Mouse (Mus musculus): ENCODE measurements at regions not wholly inside any gene's neighbourhood (a gene's known extent, or its start where the extent isn't known, plus 50 kb on each side); places are given as distances from the start of the nearest gene placed in this dataset.
"Not testable (repeated sequence)": the region's sequence is repeated elsewhere in the genome, so short reads cannot be mapped to it uniquely, and the experiment has no call there.

DNA sequence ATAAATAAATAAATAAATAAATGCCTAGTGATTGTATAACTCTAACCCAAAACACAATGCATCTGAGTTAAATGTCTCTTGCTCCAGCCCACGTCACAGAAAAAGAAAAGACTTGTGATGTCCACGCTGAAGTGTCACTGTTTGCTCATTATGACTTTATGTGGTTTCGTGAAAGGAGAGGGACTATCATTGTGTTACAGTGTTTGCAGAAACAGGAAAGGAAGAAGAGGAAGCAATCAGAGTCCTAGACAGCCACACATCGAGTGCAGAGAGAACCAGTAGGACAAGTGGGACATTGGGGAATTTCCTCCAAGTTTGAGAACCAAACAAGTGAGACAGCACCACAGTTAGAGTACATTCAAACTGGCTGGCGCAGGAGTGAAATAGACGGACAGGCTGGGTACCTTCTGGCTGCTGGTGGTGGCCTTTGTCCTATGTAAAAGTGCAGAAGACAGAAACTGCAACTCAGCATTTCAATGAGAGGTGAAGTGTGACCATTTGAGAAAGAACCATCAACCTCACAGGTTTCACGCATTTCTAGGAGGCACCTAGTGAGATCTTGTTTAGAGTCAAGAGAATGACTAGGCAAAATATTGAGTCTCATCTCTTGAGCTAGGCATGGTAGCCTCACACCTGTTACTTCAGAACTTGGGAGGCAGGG, 59.6 kb downstream of the Fasl start:
- DNase-seq (ENCODE audit: extremely low read depth, low read depth, low spot score): no peak

DNA sequence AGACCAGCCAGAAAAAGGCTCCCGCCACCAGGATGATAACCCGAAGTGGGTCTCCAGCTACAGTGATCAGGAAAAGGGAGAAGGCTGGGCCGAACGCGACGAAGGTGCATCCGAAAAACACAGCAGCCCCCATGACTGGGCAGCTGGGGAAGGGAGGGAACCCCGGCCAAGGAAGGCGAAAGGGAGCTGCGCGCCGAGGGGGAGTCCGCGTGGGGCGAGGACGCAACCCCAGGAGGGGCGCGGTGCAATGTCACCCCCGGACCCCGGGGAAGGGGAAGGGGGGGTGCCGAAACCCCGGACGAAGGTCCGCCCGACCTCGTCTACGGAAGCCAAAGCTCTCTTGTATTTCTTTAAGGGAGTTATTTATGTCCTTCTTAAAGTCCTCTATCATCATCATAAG, 60.9 kb downstream of the Fasl start:
- not testable (repeated sequence) for DNase-seq (ENCODE audit: extremely low read depth, low read depth, low spot score)

DNA sequence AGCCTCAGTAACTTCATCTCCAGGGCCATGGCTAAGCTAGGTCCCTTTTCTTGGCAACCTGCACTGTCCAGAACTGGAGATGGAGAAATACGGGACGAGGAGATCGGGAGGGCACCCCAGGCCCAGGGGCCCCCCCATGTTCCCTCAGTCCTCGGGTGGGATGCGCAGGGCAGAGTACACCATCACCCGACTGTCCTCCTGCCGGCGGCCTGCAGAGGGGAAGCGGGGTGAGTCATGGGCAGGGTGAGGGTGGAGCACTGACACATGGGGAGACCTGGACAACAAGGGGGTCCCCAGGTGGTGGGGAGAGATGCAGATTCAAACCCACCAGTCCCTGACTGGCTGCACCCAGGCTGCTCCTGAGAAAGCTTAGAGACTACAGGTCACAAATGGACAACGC, 62.2 kb downstream of the Fasl start:
- DNase-seq (ENCODE audit: extremely low read depth, low read depth, low spot score): not testable (repeated sequence)

DNA sequence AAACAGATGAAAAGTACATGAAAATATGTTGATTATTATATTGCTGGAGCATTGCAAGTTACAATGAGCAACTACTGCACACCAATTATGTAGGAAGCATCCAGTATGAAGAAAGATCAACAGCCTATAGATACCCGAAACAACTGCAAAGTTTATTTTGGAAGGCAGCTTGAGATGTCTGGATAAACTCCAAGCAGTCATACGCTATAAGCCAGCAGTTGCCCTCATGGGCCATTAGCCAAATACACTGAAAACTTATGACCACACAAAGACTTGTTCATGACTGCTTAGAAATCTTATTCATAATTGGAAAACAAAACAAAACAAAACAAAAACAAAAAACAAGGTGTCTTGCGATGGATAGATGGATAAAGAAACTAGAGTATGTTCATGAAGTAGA, 68.4 kb downstream of the Fasl start:
- no peak for DNase-seq (ENCODE audit: extremely low read depth, low read depth, low spot score)

DNA sequence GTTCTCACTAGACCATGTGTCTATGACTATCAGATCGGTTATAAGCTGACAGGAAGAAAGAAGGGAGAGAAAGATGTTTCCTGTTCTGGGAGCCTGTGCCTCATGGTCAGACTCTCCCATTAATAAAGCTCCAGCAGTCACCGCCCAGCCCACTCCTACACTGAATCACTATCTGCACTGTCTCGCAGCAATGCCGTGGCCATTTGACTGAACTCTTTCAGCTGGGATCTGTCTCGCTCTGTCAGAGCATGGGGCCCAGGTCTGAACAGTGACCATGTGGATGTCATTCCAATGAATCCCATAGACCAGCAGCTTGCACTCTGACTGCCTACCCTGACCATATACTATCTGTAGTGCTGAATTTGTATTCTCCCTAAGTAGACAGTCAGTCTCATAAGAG, 70.0 kb downstream of the Fasl start:
- no peak for DNase-seq (ENCODE audit: extremely low read depth, low read depth, low spot score)

DNA sequence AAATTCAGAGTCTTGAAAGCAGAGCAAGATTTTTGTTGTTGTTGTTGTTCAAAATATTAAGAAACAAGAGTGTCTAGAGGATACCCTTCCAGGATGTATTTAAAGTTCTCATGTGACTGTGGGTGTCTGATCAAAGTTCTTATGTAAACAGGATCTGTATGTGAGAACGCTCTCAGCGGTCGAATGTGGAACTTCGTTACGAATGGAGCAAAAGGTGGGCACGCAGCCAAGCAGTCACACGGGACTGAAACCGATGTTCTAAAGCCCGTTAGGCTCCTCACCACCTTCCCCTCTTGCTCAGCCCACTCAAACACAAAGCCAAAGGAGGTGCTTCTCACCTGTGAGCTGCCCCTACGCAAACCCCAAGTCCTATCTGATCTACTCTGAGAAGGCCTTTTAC, 75.4 kb downstream of the Fasl start:
- DNase-seq (ENCODE audit: extremely low read depth, low read depth, low spot score): no peak

DNA sequence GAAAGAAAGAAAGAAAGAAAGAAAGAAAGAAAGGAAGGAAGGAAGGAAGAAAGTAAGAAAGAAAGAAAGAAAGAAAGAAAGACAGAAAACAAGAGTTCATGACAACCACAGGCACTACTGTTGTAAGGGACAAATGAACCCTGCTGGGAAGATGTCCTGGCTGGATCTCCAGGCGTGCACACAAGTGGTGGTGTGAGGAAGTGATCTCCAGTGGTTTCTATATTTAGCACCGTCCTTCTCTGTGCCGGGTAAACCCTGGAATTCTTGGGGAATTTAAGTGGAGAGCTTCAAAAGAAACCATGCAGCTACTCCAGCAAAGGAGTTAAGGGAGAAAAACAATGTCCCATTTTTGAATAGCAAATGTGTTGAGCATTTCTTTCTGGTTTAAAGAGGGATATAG, 76.0 kb downstream of the Fasl start:
- no peak for DNase-seq (ENCODE audit: extremely low read depth, low read depth, low spot score)

DNA sequence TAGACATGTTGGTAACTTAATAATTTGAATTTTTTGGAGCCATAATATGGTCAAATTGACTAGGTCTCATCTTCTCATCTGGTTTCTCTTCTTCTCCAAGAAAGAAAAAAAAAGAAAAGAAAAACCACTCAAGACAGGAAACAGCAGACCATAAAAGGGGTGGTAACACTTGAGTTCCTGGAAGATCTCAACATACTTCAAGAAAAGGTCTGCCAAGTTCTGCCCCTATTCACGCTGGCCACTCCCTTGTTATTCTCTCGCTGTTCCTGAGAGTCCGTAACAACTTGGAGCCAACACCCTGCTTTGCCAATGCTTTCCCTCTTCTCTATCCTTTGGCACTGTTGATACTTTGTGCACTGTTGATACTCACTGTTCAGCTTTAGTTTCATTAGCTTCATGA, 81.2 kb downstream of the Fasl start:
- no peak for DNase-seq (ENCODE audit: extremely low read depth, low read depth, low spot score)

DNA sequence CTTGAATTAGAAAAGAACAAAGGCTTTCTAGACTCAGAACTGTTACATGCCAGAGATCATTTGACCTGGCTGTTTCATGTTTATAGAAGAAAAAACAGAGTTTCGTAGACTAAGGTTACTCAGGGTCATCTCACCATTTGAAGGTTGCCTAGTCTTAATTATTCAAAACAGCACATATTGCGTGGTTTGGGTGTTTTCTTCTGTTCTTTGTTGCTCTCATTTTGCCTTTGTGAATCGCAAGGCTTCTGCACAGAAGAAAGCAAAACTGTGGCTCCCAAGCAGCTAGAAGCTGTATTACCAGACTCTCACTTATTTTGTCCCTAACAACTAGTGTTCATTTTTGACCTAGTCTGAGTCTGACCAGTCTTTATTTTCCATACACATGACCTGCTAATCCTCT, 83.3 kb downstream of the Fasl start:
- no peak for DNase-seq (ENCODE audit: extremely low read depth, low read depth, low spot score)

DNA sequence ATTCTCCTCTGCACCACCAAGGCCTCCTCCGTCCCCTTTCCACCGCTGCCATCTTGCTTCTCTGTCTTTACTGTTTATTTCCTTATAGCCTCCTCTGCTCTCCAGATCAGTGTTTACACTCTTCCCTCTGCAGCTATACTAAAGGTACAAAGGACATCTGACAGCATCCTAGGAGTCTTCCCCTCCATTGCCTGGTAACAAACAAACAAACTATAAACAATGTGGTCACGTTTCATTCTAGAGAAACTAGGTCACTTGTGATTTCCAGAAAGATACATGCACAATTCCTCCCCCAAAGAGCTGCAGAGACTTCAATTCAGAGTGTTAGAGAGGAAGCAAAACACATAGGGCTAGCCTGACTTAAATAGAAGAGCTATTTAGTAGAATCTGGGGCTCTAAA, 83.8 kb downstream of the Fasl start:
- DNase-seq (ENCODE audit: extremely low read depth, low read depth, low spot score): no peak

DNA sequence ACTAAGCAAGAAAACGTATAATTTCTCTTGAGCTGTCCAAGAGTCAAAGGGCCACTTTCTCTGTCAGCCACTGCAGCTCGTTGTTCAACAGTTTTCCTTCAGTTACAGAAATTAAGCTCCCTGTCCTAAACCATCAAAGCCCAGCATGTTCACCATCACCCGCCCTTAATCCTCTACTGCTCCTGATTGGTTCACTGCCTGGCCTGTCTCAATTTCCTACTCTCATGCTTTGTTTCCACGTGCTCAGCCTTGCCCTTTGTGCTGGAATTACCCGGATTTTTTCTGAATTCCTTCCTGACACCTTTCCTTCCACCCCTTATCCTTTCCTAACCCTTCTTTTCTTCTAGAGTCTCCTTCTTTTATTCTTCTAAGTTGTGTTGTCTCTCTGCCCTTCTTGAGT, 92.4 kb downstream of the Fasl start:
- DNase-seq (ENCODE audit: extremely low read depth, low read depth, low spot score): no peak

DNA sequence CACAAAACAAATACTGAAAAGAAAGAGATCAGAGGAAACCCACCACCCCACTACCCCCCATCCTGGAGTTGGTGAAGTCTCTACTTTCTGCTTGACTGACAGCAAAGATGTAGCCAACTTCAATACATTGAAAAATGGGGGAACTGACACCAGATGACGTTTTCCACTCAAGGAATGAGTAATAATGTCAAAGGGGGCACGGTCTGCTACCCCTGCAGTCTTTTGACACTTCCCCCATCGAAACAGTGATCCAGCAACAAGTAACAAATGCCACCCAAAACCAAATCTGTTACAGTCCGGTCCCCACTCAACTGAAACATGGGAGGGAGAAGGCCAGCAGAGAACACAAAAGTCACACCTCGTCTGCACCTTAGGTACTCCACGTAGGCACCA, 94.5 kb downstream of the Fasl start:
- no peak for DNase-seq (ENCODE audit: extremely low read depth, low read depth, low spot score)

DNA sequence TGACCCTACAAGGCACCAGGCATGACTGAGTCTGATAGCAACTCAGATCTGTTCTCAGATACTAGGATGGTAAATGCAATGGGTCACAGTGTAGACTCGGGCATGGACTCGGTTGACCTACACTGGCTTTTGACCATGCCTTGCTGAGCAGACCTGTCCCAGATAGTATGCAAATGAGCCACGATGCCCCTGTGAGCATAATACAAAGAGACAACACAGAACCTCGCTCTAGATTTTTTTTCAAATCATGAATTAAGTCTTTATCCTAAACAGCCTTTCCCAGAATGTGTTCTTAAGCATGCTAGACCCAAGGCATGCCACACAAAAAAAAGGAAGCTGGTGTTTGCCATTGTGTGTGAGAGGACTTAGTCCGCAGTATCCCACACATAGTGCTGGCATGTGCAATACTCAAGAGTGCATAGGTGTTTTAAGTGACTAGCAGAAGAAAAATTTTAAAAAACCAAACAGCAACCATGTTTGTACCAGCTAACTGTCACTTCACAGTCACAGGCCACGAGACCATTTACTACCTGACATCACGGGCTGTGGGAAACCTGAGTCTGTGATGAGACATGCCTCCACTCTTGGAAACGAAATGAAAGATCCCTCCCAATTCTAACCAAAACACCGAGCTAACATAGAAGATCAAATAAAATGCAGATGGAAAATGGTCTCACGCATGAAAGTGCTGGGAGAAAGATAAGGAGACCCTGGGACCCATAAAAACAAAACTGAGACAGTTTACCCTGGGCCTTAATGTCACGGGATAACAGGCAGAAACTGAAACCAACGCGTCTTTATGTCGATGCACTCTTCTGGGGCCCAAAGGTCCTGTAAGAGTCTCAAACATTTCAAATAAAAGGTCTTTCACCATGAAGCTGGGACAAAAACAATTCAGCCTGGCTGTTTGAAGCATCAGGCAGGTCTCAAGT, 95.2 kb downstream of the Fasl start:
- no peak for DNase-seq (ENCODE audit: extremely low read depth, low read depth, low spot score)

DNA sequence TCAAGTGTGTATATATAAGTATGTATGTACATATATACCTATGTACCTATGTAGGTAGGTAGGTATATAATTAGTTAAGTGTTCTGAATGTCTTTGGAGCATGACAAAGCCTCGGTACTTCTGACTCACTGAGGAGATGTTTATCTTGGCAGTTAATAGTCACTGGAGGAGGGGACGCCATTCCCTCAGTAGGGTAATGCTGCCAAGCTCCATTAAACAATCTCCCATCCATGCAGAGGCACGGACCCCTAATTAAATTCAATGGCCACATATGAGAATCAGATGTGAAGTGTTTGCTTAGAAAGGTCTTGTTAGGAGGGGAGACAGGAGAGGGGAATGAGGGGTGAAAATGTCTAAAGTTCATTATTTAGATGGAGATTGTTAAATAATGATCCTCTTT, 99.3 kb downstream of the Fasl start:
- DNase-seq (ENCODE audit: extremely low read depth, low read depth, low spot score): no peak

DNA sequence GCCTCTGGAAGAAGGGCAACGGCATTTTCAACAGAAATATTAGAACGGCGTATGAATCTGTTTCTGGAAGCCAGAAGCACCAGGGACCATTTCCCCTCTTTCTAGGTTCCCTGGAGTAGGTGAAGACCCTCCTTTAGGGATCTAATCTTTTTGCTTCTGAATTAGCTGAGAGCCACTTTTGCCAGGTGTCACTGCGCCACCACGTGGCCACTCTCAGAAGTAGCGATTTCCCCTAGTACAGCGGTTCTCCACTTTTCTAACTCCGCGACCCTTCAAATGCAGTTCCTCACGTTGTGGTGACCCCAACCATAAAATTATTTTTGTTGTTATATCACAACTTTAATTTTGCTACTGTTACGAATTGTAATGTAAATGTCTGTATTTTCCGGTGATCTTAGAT, 100.7 kb downstream of the Fasl start:
- DNase-seq (ENCODE audit: extremely low read depth, low read depth, low spot score): no peak

DNA sequence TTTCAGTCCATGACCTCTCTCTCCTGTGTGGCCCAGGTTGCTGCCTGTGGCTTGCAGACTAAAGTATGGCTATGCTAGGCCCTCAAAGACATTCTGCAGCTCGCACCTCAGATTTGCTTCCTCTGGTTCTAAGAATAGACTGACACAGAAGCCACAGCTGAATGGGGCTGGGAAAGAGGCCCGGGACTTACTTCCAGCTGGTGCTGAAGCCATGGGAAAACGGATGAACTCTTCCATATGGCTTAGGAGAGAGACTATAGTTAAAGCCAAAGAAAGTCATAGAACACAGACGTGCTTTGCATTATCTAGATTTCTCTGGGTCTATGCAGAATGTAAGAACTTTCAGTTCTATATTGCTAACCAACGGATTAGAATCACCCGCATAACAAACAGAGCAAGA, 107.7 kb downstream of the Fasl start:
- DNase-seq (ENCODE audit: extremely low read depth, low read depth, low spot score): no peak

DNA sequence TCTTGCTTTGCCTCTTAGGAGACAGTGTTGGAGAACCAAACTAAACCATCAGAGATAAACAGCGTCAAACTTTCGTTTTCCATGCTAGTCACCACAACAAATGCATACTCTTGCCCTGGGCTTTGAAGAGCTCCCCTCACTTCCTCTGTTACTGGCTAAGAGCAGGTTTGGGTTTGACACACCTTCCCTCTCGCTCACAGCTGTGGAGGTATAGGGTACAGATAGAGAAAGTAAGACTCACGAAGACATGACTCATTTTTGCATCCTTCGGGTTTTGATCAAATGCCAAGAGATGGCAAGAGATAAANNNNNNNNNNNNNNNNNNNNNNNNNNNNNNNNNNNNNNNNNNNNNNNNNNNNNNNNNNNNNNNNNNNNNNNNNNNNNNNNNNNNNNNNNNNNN, 117.4 kb downstream of the Fasl start:
- DNase-seq (ENCODE audit: extremely low read depth, low read depth, low spot score): no peak

DNA sequence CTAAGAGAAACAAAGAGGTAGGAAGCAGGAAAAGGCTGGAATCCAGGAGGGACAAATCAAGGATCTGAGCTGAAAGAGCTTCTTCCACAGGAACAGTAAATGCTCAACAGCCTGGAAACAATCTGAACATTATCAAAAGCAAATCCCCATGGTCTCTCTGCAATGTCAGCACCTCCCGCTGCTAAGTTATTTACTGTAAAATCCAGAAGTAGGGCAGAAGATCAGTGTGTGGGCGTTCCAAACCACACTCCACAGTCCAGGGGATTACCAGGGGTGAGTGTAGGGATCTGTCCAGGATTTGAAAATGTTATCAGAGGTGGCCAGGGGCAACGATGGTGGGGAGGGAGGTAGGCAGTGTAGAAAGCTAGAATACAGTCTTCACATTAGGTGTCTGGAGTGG, 124.0 kb downstream of the Fasl start:
- no peak for DNase-seq (ENCODE audit: extremely low read depth, low read depth, low spot score)

DNA sequence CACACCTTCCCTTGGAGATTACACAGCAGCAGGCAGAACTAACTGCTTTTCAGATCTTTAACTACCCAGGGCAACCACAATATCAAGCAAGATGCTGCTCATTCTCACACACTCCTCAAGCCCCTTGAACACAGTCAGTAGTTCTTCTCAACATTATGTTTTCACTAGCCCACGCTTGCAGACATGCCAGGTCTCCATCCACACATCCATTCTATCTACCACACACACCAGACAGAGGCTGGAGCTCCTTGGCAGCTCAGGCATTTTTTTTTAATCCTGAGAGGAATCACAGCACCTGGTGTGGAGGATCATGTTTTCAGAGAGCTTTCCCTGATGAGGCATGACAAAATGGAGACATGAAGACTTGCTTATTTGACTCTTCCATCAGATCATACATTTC, 124.9 kb downstream of the Fasl start:
- no peak for DNase-seq (ENCODE audit: extremely low read depth, low read depth, low spot score)

DNA sequence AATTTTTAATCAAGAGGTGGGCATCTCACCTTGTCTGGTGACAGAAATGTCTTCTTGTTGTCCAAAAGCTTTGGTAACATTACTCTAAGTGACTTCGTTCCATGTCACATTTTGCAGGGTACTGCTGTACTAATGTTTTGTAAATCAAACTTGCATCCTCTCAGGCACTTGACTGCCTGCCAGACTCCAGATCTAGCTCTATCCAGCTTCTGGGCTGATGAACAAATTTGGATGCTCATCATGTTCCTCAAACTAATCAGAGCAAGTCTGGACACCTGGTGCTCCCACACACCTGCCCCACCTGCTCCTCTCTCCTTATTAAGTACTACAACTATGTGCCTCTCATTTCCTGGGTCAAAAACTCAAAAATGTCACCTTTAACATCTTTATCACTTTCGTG, 126.1 kb downstream of the Fasl start:
- DNase-seq (ENCODE audit: extremely low read depth, low read depth, low spot score): no peak

DNA sequence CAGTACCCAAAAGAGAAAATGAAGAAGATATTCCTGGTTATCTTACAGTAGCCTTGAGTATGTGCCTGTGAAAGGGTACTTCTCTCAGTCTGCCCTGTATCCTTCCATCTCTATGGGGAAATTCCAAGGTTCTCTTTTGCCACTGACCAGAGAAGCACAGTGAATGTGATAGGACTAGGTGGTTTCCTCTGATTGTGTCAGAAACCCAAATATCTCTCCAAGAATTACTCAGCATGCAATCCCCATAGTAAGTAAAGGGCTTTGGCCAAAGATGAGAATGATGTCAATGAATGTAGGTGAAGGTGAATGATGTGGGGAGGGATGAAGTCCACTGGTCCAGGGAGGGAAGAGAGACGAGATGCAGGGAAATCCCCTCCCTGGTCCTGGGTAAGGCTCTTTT, 130.8 kb downstream of the Fasl start:
- DNase-seq (ENCODE audit: extremely low read depth, low read depth, low spot score): no peak

DNA sequence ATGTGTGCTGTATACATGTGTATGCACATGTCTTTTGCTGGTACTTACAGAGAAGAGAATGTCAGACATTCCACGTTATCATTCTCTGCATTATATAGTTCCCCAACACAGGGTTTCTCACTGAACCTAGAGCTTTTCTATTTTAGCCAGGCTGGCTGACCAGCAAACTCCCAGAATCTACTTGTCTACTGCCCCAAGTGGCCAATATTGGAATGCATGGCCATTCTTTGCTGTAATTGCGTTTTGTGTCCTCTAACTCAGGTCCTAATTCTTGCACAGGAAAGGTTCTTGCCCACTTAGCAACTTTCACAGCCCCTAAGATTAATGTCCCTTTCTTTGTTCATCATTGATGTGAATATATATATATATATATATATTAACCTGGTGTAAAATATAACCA, 138.9 kb downstream of the Fasl start:
- no peak for DNase-seq (ENCODE audit: extremely low read depth, low read depth, low spot score)

DNA sequence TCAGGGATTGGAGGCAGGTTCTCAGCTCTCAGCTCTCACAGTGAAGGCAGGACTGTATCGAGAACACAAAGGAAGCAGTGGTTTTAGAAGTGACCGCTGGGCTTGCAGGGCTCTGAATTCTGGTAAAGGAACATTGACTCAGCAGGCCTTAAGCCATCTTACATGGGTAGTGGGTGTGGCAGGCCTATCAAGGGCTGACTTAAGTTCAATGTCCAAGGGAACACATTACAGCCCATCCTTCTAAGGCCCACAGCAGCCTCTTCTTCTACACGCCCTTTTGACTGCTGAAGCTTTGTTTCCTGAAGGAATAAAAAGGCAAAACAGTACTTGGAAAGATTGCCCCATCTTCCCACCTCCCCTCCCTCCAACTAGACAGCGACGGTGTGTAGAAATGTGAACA, 137.6 kb downstream of the Tnfsf18 start:
- DNase-seq (ENCODE audit: extremely low read depth, low read depth, low spot score): no peak

Data from fat pad, adult 2 months (tissue).